Mouse (Mus musculus): ENCODE results near the gene Zfp217. TPM values are rescaled to one million over a fixed set of nuclear protein-coding genes. Genes with fewer than 3 reads are reported as not detected.

Zfp217 gene
- polyA plus RNA-seq, 1 experiment: 1.5 TPM

DNA sequence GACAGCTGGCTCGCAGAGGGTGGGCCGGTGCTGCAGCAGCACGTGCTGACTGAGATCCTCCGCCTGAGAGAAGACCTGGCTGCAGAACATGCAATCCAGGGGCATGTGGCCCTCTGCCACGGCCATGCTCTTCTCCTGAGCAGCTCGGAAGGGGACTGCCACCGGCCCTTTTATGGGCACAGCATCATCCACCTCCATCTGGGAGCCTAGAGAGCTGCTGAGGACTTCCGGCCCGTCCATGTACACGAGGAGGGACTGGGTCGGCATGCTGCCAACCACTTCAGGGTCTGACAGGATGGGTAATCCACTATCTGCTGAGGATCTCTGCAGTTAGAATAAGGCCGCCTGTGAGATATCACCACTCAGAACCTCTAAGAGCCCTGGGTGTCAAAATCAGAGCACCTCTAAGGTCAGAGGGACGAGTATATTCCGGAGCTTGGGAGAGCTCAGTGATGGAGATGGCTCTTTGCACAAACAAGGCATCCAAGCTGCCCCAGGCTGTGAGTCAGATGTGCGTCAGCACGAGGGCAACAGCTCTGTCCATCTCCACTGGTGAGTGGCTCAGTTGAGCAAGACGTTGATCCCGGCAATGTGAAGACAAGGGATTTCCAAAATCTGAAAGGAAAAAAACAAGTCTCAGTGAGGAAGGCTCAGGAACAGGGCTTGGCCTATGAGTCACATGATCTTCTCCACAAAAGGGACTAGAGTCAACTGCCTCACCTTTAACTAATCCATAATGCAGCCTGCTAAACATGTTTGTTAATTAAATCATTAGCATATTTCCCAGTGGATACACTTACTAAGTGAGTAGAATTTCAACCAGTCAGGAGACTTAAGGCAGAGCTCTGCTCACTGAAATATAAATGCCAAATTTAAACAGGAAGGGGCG is 27.5 kb downstream of the Zfp217 start:
- H3K27me3 ChIP-seq (ENCODE audit: control insufficient read depth): no peaks in the 10 kb centered on the region
- peaks cover 92% of the 10 kb centered on the region for H3K36me3 ChIP-seq (ENCODE audit: control insufficient read depth)
- H3K4me3 ChIP-seq (replicated peaks): no peak overlapping the region
- TF ChIP-seq GATA1 (IDR thresholded peaks at IDR 0.05; ENCODE audit: low read length) (no peak), TAL1 (IDR thresholded peaks at IDR 0.05; ENCODE audit: low read length) (no peak)
- H3K4me1 ChIP-seq (ENCODE audit: control insufficient read depth): peaks cover 45% of the 10 kb centered on the region
- no peaks in the 10 kb centered on the region for H3K9me3 ChIP-seq (ENCODE audit: control insufficient read depth, low read length)

DNA sequence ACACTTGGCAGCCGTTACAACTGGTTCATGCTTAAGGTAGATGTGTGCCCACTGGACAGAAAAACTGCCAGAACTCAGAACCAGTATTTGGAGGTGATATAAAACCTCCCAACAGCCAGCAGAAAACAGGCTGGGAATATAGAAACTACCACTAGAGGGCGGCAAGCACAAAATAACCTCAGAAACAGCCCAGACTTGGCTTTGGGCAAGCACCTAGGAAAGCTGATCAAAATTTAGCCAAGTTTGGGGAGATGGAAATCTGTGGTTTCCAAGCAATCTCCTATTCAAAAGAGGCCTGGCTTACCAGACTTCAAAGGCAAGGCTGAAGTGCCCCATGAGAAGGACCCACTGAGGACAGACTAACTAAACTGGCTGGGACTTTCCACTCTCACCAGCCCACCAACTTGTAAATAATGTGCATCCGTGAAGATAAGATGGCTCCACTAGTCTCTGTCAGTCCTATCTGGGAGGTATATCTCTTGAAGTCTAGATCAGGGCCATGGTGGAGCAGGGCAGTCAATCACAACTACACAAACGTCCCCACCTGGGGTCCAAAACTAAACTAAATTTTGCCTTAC is 31.1 kb downstream of the Zfp217 start:
- H3K27me3 ChIP-seq (ENCODE audit: control insufficient read depth): no peaks in the 10 kb centered on the region
- peaks cover 98% of the 10 kb centered on the region for H3K36me3 ChIP-seq (ENCODE audit: control insufficient read depth)
- TF ChIP-seq TAL1 (IDR thresholded peaks at IDR 0.05; ENCODE audit: low read length): no peak
- no peak for TF ChIP-seq GATA1 (IDR thresholded peaks at IDR 0.05; ENCODE audit: low read length)
- H3K4me3 ChIP-seq (replicated peaks): no peak overlapping the region
- H3K9me3 ChIP-seq (ENCODE audit: control insufficient read depth, low read length): no peaks in the 10 kb centered on the region
- peaks cover 27% of the 10 kb centered on the region for H3K4me1 ChIP-seq (ENCODE audit: control insufficient read depth)

DNA sequence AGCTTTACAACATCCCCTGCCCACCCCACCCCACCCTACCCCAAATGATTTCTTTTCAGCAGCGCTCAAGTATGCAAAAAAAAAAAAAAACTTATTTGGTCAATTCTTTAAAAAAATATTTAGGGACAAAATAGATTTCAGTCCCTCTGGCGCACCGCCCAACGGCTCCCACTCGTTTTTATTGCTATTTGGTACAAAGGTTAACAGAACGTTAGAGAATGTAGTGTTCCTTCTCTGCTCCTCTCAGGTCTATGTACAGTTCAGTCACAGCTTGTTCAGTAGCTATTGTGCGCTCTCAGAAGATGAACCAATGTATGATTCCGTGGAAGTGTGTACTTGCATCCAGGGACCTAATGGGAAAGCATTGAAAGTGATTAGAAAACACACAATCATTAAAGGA is 37.6 kb downstream of the Zfp217 start:
- no peak for TF ChIP-seq TAL1 (IDR thresholded peaks at IDR 0.05; ENCODE audit: low read length)
- no peak for TF ChIP-seq GATA1 (IDR thresholded peaks at IDR 0.05; ENCODE audit: low read length)
- Histone ChIP-seq H3K4me3 (replicated peaks) (no peak overlapping the region), H3K36me3 (ENCODE audit: control insufficient read depth) (peaks cover 99% of the 10 kb centered on the region)

DNA sequence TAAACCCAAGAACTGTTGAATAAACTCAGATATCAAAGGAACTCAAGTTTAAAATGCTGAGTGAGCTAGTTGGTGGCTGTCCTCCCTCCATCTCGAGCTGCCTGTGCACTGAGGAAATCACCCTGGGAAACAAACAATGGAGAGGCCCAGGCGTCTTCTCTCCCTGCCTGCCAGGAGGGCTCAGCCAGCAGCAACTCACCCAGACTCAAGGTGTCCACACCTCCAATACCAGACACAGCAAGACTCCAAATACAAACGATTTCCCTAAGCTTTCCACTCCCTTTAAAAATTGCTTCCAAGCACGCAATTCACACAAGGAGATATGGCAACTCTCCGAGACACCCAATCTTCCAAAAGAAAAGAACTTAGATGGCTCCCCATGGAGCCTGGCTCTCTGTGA is 38.4 kb downstream of the Zfp217 start:
- Histone ChIP-seq H3K9me3 (ENCODE audit: control insufficient read depth, low read length) (no peaks in the 10 kb centered on the region), H3K27me3 (ENCODE audit: control insufficient read depth) (no peaks in the 10 kb centered on the region), H3K4me3 (replicated peaks) (no peak overlapping the region), H3K4me1 (ENCODE audit: control insufficient read depth) (peaks cover 19% of the 10 kb centered on the region), H3K36me3 (ENCODE audit: control insufficient read depth) (peaks cover 94% of the 10 kb centered on the region)
- TF ChIP-seq TAL1 (IDR thresholded peaks at IDR 0.05; ENCODE audit: low read length): no peak
- TF ChIP-seq GATA1 (IDR thresholded peaks at IDR 0.05; ENCODE audit: low read length): no peak

More for the DNA sequence above, 37.6 kb downstream of the Zfp217 start:
- Histone ChIP-seq H3K27me3 (ENCODE audit: control insufficient read depth) (no peaks in the 10 kb centered on the region), H3K9me3 (ENCODE audit: control insufficient read depth, low read length) (no peaks in the 10 kb centered on the region), H3K4me1 (ENCODE audit: control insufficient read depth) (peaks cover 18% of the 10 kb centered on the region)

DNA sequence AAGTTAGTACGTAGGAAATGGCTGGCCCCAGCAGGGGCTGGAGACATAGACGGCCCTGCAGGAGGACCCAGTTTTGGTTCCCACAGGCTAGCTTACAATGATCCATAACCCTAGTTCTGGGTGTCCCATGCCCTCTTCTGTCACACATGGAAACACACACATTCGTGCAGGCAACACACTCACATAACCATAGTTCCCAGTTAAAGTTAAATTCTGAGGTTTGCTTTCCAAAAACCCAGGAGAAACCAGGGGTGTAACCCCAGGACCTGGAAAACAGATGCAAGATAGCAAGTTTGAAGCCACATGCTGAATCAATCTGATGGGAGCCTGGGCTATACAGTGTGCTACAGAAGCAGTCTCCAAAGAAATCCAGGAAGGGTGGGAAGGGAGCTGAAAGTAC is 40.1 kb downstream of the Zfp217 start:
- H3K4me3 ChIP-seq (replicated peaks): no peak overlapping the region
- H3K27me3 ChIP-seq (ENCODE audit: control insufficient read depth): no peaks in the 10 kb centered on the region
- peaks cover 19% of the 10 kb centered on the region for H3K4me1 ChIP-seq (ENCODE audit: control insufficient read depth)
- H3K9me3 ChIP-seq (ENCODE audit: control insufficient read depth, low read length): no peaks in the 10 kb centered on the region
- peaks cover 76% of the 10 kb centered on the region for H3K36me3 ChIP-seq (ENCODE audit: control insufficient read depth)
- TF ChIP-seq TAL1 (IDR thresholded peaks at IDR 0.05; ENCODE audit: low read length): no peak
- TF ChIP-seq GATA1 (IDR thresholded peaks at IDR 0.05; ENCODE audit: low read length): no peak

DNA sequence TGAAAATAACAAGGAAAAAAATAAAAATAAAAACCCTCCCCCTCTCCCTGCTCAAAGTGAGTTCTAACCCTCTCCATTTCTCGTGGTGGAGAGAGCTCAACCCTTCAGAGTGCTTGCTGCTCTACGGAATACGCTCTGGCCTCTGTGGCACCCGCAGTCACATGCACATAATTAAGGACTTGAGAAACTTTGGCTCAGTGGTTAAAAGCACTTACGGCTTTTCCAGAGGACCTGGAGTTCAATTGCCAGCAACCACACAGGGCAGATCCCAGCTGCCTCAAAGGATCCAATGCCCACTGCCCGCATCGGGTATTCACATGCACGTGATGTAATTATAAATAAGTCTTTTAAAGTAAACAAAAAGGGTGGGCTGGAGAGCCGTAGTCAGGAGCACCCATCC is 41.9 kb downstream of the Zfp217 start:
- H3K4me1 ChIP-seq (ENCODE audit: control insufficient read depth): peaks cover 23% of the 10 kb centered on the region
- TF ChIP-seq GATA1 (IDR thresholded peaks at IDR 0.05; ENCODE audit: low read length) (no peak), TAL1 (IDR thresholded peaks at IDR 0.05; ENCODE audit: low read length) (no peak)
- H3K27me3 ChIP-seq (ENCODE audit: control insufficient read depth): no peaks in the 10 kb centered on the region
- H3K9me3 ChIP-seq (ENCODE audit: control insufficient read depth, low read length): no peaks in the 10 kb centered on the region
- H3K4me3 ChIP-seq (replicated peaks): no peak overlapping the region
- H3K36me3 ChIP-seq (ENCODE audit: control insufficient read depth): peaks cover 59% of the 10 kb centered on the region

DNA sequence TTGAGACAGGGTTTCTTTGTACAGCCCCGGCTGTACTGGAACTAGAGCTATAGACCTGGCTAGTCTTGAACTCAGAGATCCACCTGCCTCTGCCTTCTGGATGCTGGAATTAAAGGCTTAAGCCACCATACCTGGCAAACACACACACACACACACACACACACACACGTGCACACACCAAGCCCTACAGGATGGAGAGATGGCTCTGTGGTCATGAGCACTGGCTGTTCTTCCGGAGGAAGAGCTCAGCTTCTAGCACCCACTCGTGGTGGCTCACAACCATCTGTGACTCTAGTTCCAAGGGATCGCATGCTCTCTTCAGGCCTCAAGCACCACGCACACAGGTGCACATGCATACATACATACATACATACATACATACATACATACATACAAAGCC is 43.5 kb downstream of the Zfp217 start:
- H3K27me3 ChIP-seq (ENCODE audit: control insufficient read depth): no peaks in the 10 kb centered on the region

DNA sequence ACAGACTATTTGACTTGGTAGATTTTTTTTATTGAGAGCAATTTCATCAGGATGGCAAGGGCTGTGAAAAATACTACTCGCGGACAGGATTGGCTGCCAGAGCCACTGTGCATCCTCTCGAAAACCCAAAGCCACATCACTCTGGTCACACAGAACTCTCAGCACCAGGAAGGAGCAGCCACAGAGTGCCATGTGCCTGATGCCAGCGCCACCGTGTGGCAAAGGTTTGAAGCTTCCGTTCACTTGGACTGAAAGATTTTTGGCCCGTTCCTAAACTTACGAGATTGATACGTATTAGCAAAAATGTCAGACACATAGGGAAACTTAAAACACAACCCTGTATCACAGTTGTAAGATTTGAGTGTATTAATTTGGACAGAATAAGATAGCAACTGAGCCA is 44.1 kb downstream of the Zfp217 start:
- Histone ChIP-seq H3K9me3 (ENCODE audit: control insufficient read depth, low read length) (no peaks in the 10 kb centered on the region), H3K36me3 (ENCODE audit: control insufficient read depth) (peaks cover 37% of the 10 kb centered on the region), H3K4me1 (ENCODE audit: control insufficient read depth) (peaks cover 23% of the 10 kb centered on the region), H3K27me3 (ENCODE audit: control insufficient read depth) (no peaks in the 10 kb centered on the region), H3K4me3 (replicated peaks) (no peak overlapping the region)
- TF ChIP-seq GATA1 (IDR thresholded peaks at IDR 0.05; ENCODE audit: low read length) (no peak), TAL1 (IDR thresholded peaks at IDR 0.05; ENCODE audit: low read length) (no peak)

More for the DNA sequence above, 43.5 kb downstream of the Zfp217 start:
- Histone ChIP-seq H3K9me3 (ENCODE audit: control insufficient read depth, low read length) (no peaks in the 10 kb centered on the region), H3K4me1 (ENCODE audit: control insufficient read depth) (peaks cover 23% of the 10 kb centered on the region), H3K36me3 (ENCODE audit: control insufficient read depth) (peaks cover 42% of the 10 kb centered on the region), H3K4me3 (replicated peaks) (no peak overlapping the region)
- TF ChIP-seq TAL1 (IDR thresholded peaks at IDR 0.05; ENCODE audit: low read length) (no peak), GATA1 (IDR thresholded peaks at IDR 0.05; ENCODE audit: low read length) (no peak)

DNA sequence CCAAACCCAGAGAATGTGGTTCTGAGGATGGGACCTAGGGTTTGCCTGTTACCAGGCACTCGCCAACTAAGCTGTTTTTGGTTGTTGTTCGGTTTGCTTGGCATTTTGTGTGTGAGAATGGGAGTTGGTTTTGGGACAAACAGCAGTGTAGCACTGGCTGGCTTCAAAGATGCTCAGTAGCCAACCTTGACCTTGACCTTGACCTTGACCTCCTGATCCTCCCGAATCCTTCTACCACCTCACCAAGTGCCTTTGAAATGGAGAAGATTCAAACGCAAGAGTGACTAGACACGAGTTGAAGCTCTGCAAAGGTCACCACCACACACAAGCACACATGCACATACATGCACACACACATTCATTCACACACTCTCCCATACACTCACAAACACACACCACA is 44.6 kb downstream of the Zfp217 start:
- Histone ChIP-seq H3K9me3 (ENCODE audit: control insufficient read depth, low read length) (no peaks in the 10 kb centered on the region), H3K36me3 (ENCODE audit: control insufficient read depth) (peaks cover 33% of the 10 kb centered on the region), H3K4me3 (replicated peaks) (no peak overlapping the region), H3K4me1 (ENCODE audit: control insufficient read depth) (peaks cover 23% of the 10 kb centered on the region), H3K27me3 (ENCODE audit: control insufficient read depth) (no peaks in the 10 kb centered on the region)
- TF ChIP-seq TAL1 (IDR thresholded peaks at IDR 0.05; ENCODE audit: low read length) (no peak), GATA1 (IDR thresholded peaks at IDR 0.05; ENCODE audit: low read length) (no peak)

Measured in erythroblast, embryonic 14.5 days (primary cell).